Mouse (Mus musculus): ENCODE measurements at regions not wholly inside any gene's neighbourhood (a gene's known extent, or its start where the extent isn't known, plus 50 kb on each side); places are given as distances from the start of the nearest gene placed in this dataset.

GRCm38 (mm10) chr5:41348410-41348821 is 359.5 kb downstream of the Rab28 start:
- no peaks in the 10 kb centered on the region for H3K36me3 ChIP-seq (ENCODE audit: control insufficient read depth, insufficient read depth, low read length)
- H3K27me3 ChIP-seq (ENCODE audit: control insufficient read depth, insufficient read depth, low read length) = no peaks in the 10 kb centered on the region
- intact Hi-C loops (cut with DNase I) = no loop called here
- TF ChIP-seq CTCF (IDR thresholded peaks at IDR 0.05) = no peak
- no peak for TF ChIP-seq POLR2A (IDR thresholded peaks at IDR 0.05; ENCODE audit: insufficient read depth, low read depth, low read length)
- TF ChIP-seq EP300 (IDR thresholded peaks at IDR 0.05; ENCODE audit: insufficient read depth, low read depth, low read length) = no peak
- H3K4me3 ChIP-seq = no peak overlapping the region
- H3K27ac ChIP-seq = no peak overlapping the region
- 67% methylated on average over 2 of the region's 2 CpGs for WGBS
- H3K9ac ChIP-seq (ENCODE audit: low read depth, low read length) = no peak overlapping the region
- H3K79me2 ChIP-seq (replicated peaks; ENCODE audit: control insufficient read depth, insufficient read depth, low read length) = no peaks in the 10 kb centered on the region
- DNase-seq = no peak
- H3K4me1 ChIP-seq (ENCODE audit: control insufficient read depth, insufficient read depth, low read length) = no peaks in the 10 kb centered on the region

GRCm38 (mm10) chr5:41347416-41347815 is 360.5 kb downstream of the Rab28 start:
- DNase-seq = no peak
- Histone ChIP-seq H3K4me1 (ENCODE audit: control insufficient read depth, insufficient read depth, low read length) (no peaks in the 10 kb centered on the region), H3K9ac (ENCODE audit: low read depth, low read length) (no peak overlapping the region), H3K27ac (no peak overlapping the region), H3K36me3 (ENCODE audit: control insufficient read depth, insufficient read depth, low read length) (no peaks in the 10 kb centered on the region), H3K4me3 (no peak overlapping the region), H3K27me3 (ENCODE audit: control insufficient read depth, insufficient read depth, low read length) (no peaks in the 10 kb centered on the region), H3K79me2 (replicated peaks; ENCODE audit: control insufficient read depth, insufficient read depth, low read length) (no peaks in the 10 kb centered on the region)
- TF ChIP-seq POLR2A (IDR thresholded peaks at IDR 0.05; ENCODE audit: insufficient read depth, low read depth, low read length) (no peak), CTCF (IDR thresholded peaks at IDR 0.05) (no peak), EP300 (IDR thresholded peaks at IDR 0.05; ENCODE audit: insufficient read depth, low read depth, low read length) (no peak)
- intact Hi-C loops (cut with DNase I) = no loop called here
- 60% methylated on average over 3 of the region's 3 CpGs for WGBS

- Histone ChIP-seq H3K27me3 (ENCODE audit: control insufficient read depth, insufficient read depth, low read length) (no peaks in the 10 kb centered on the region), H3K79me2 (replicated peaks; ENCODE audit: control insufficient read depth, insufficient read depth, low read length) (no peaks in the 10 kb centered on the region), H3K9ac (ENCODE audit: low read depth, low read length) (no peak overlapping the region), H3K4me3 (no peak overlapping the region), H3K4me1 (ENCODE audit: control insufficient read depth, insufficient read depth, low read length) (no peaks in the 10 kb centered on the region), H3K36me3 (ENCODE audit: control insufficient read depth, insufficient read depth, low read length) (no peaks in the 10 kb centered on the region), H3K27ac (no peak overlapping the region)
- 78% methylated on average over 1 of the region's 1 CpGs for WGBS
- no peak for DNase-seq
- TF ChIP-seq POLR2A (IDR thresholded peaks at IDR 0.05; ENCODE audit: insufficient read depth, low read depth, low read length) (no peak), EP300 (IDR thresholded peaks at IDR 0.05; ENCODE audit: insufficient read depth, low read depth, low read length) (no peak), CTCF (IDR thresholded peaks at IDR 0.05) (no peak)
- intact Hi-C loops (cut with DNase I) = no loop called here
Measured at GRCm38 (mm10) chr5:41340581-41340980, 367.4 kb downstream of the Rab28 start.

- Histone ChIP-seq H3K27ac (no peak overlapping the region), H3K4me1 (ENCODE audit: control insufficient read depth, insufficient read depth, low read length) (no peaks in the 10 kb centered on the region), H3K9ac (ENCODE audit: low read depth, low read length) (no peak overlapping the region), H3K79me2 (replicated peaks; ENCODE audit: control insufficient read depth, insufficient read depth, low read length) (no peaks in the 10 kb centered on the region), H3K36me3 (ENCODE audit: control insufficient read depth, insufficient read depth, low read length) (no peaks in the 10 kb centered on the region), H3K27me3 (ENCODE audit: control insufficient read depth, insufficient read depth, low read length) (no peaks in the 10 kb centered on the region), H3K4me3 (no peak overlapping the region)
- no peak for DNase-seq
- intact Hi-C loops (cut with DNase I) = no loop called here
- TF ChIP-seq POLR2A (IDR thresholded peaks at IDR 0.05; ENCODE audit: insufficient read depth, low read depth, low read length) (no peak), EP300 (IDR thresholded peaks at IDR 0.05; ENCODE audit: insufficient read depth, low read depth, low read length) (no peak), CTCF (IDR thresholded peaks at IDR 0.05) (no peak)
- 65% methylated on average over 1 of the region's 1 CpGs for WGBS
Measured at GRCm38 (mm10) chr5:41296440-41296839, 411.5 kb downstream of the Rab28 start.

- no peaks in the 10 kb centered on the region for H3K36me3 ChIP-seq (ENCODE audit: control insufficient read depth, insufficient read depth, low read length)
Measured at GRCm38 (mm10) chr5:41266731-41267130, 441.2 kb downstream of the Rab28 start.

GRCm38 (mm10) chr5:41266317-41266716 is 441.6 kb downstream of the Rab28 start:
- DNase-seq = no peak
- no peak overlapping the region for H3K9ac ChIP-seq (ENCODE audit: low read depth, low read length)
- no peaks in the 10 kb centered on the region for H3K27me3 ChIP-seq (ENCODE audit: control insufficient read depth, insufficient read depth, low read length)
- H3K79me2 ChIP-seq (replicated peaks; ENCODE audit: control insufficient read depth, insufficient read depth, low read length) = no peaks in the 10 kb centered on the region
- no peak overlapping the region for H3K4me3 ChIP-seq
- no peak for TF ChIP-seq POLR2A (IDR thresholded peaks at IDR 0.05; ENCODE audit: insufficient read depth, low read depth, low read length)
- no peak for TF ChIP-seq EP300 (IDR thresholded peaks at IDR 0.05; ENCODE audit: insufficient read depth, low read depth, low read length)
- TF ChIP-seq CTCF (IDR thresholded peaks at IDR 0.05) = no peak
- H3K36me3 ChIP-seq (ENCODE audit: control insufficient read depth, insufficient read depth, low read length) = no peaks in the 10 kb centered on the region
- WGBS = 25% methylated on average over 2 of the region's 2 CpGs
- intact Hi-C loops (cut with DNase I) = no loop called here
- H3K4me1 ChIP-seq (ENCODE audit: control insufficient read depth, insufficient read depth, low read length) = no peaks in the 10 kb centered on the region
- no peak overlapping the region for H3K27ac ChIP-seq

More at GRCm38 (mm10) chr5:41266731-41267130, 441.2 kb downstream of the Rab28 start:
- intact Hi-C loops (cut with DNase I) = no loop called here
- TF ChIP-seq CTCF (IDR thresholded peaks at IDR 0.05) (no peak), EP300 (IDR thresholded peaks at IDR 0.05; ENCODE audit: insufficient read depth, low read depth, low read length) (no peak), POLR2A (IDR thresholded peaks at IDR 0.05; ENCODE audit: insufficient read depth, low read depth, low read length) (no peak)
- Histone ChIP-seq H3K27me3 (ENCODE audit: control insufficient read depth, insufficient read depth, low read length) (no peaks in the 10 kb centered on the region), H3K27ac (no peak overlapping the region), H3K4me1 (ENCODE audit: control insufficient read depth, insufficient read depth, low read length) (no peaks in the 10 kb centered on the region), H3K79me2 (replicated peaks; ENCODE audit: control insufficient read depth, insufficient read depth, low read length) (no peaks in the 10 kb centered on the region), H3K4me3 (no peak overlapping the region), H3K9ac (ENCODE audit: low read depth, low read length) (no peak overlapping the region)
- DNase-seq = no peak

Measured in heart, adult 2 months (tissue).